Mouse (Mus musculus) spleen, adult 2 months (tissue): Measurements from ENCODE around the gene Taf1d.
"Not testable (repeated sequence)": the region's sequence is repeated elsewhere in the genome, so short reads cannot be mapped to it uniquely, and the experiment has no call there.

Source experiments
- CTCF ChIP-seq: fragments of 200-500 bp; IDR thresholded peaks from 2 replicates; pipeline ENCODE4 v1.5.1; 2011; ENCODE audit warnings: mild to moderate bottlenecking, inconsistent platforms; ENCODE audit not compliant: insufficient read depth, insufficient read length, insufficient replicate concordance; ENCODE audit errors: extremely low read depth
- POLR2A ChIP-seq: fragments of 200-500 bp; IDR thresholded peaks from 2 replicates; pipeline ENCODE4 v1.6.1; 2011; ENCODE audit warnings: low read depth, low read length, inconsistent platforms

DNA sequence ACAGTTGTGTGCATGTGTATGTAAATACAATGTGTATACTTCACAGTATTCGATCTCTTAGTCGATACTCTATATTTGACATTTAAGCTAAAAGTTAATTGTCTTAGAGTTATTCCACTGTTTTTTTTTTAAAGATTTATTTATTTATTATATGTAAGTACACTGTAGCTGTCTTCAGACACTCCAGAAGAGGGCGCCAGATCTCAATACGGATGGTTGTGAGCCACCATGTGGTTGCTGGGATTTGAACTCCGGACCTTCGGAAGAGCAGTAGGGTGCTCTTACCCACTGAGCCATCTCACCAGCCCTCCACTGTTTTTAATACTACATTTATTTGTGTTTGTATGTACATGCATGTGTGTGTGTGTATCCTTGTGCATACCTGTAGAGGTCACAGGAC, 4.0 kb upstream of the Taf1d start:
- not testable (repeated sequence) for TF ChIP-seq POLR2A, CTCF
